Mouse (Mus musculus): Measurements from ENCODE around the gene Actl6b.

- TF ChIP-seq CTCF (conservative IDR thresholded peaks at IDR 0.05; ENCODE audit: insufficient read depth, insufficient read length, low read depth, low read length) (no peak), POLR2A (IDR thresholded peaks at IDR 0.05; ENCODE audit: low read depth, low read length) (no peak)
These were observed 31.5 kb upstream of the Actl6b start for GRCm38 (mm10) chr5:137521861-137522260.
